Mouse (Mus musculus) left cerebral cortex, adult 2 months (tissue): ENCODE measurements at regions not wholly inside any gene's neighbourhood (a gene's known extent, or its start where the extent isn't known, plus 50 kb on each side); places are given as distances from the start of the nearest gene placed in this dataset.
"Not testable (repeated sequence)": the region's sequence is repeated elsewhere in the genome, so short reads cannot be mapped to it uniquely, and the experiment has no call there.

Source experiments
- DNase-seq, 2 experiments: peaks; one replicate each; pipeline ENCODE4 v3.0.0; 2021 to 2022; ENCODE audit warnings: low spot score in 2 of 2, mixed read lengths in 1 of 2; ENCODE audit errors: extremely low spot score in 1 of 2
- H3K27ac ChIP-seq: fragments of 200-600 bp; 2 replicates; pipeline ENCODE4 v1.8.1; 2022
- H3K4me3 ChIP-seq: fragments of 200-600 bp; 2 replicates; pipeline ENCODE4 v1.8.1; 2022
- CTCF ChIP-seq: fragments of 200-600 bp; IDR thresholded peaks from 2 replicates; pipeline ENCODE4 v1.8.1; 2022; ENCODE audit warnings: antibody characterized with exemption, mild to moderate bottlenecking, moderate library complexity
- intact Hi-C: fragments of 180-260 bp; cut with DNase I; formaldehyde crosslinking; loops from one replicate; pipeline ENCODE4 v1.15.1; 2025

GRCm38 (mm10) chr11:71285193-71285592, 54.7 kb upstream of the Nlrp1b start:
- intact Hi-C loops: loop anchor here (5.0 kb wide), 1 partner anchor 53 kb away; the partner anchor contains the start of gene Nlrp1b
- no peak for DNase-seq
- no peak overlapping the region for H3K27ac ChIP-seq
- no peak overlapping the region for H3K4me3 ChIP-seq
- no peak for TF ChIP-seq CTCF

- not testable (repeated sequence) for DNase-seq, H3K27ac ChIP-seq, H3K4me3 ChIP-seq
- intact Hi-C loops: loop anchor here (5.0 kb wide), 1 partner anchor 56 kb away; the partner anchor contains the start of gene Nlrp1b
These were observed 57.7 kb upstream of the Nlrp1b start for GRCm38 (mm10) chr11:71288243-71288642.

GRCm38 (mm10) chr11:71289490-71289889, 59.0 kb upstream of the Nlrp1b start:
- Histone ChIP-seq H3K4me3 (no peak overlapping the region), H3K27ac (no peak overlapping the region)
- no peak for DNase-seq
- TF ChIP-seq CTCF: no peak
- intact Hi-C loops: loop anchor here (5.0 kb wide), 1 partner anchor 57 kb away; the partner anchor contains the start of gene Nlrp1b

GRCm38 (mm10) chr11:71299479-71299878, 68.9 kb upstream of the Nlrp1b start:
- no peak overlapping the region for H3K27ac ChIP-seq
- no peak for DNase-seq
- H3K4me3 ChIP-seq: no peak overlapping the region
- no peak for TF ChIP-seq CTCF
- intact Hi-C loops: no loop called here

GRCm38 (mm10) chr11:71323439-71323838, 92.9 kb upstream of the Nlrp1b start:
- DNase-seq: no peak
- Histone ChIP-seq H3K27ac (no peak overlapping the region), H3K4me3 (no peak overlapping the region)
- peak; percentile 81 for TF ChIP-seq CTCF
- intact Hi-C loops: loop anchor here (10.0 kb wide), 1 partner anchor 289 kb away; the partner anchor contains the start of gene 6330403K07Rik

- peak; percentile 73 for TF ChIP-seq CTCF
- intact Hi-C loops: loop anchor here (5.0 to 10.0 kb wide), 2 partner anchors 335 to 817 kb away; no protein-coding TSS in a partner anchor
- no peak for DNase-seq
- Histone ChIP-seq H3K27ac (no peak overlapping the region), H3K4me3 (no peak overlapping the region)
These were observed 106.9 kb upstream of the Nlrp1b start for GRCm38 (mm10) chr11:71337428-71337827.

GRCm38 (mm10) chr11:71346024-71346423, 115.5 kb upstream of the Nlrp1b start:
- no peak overlapping the region for H3K27ac ChIP-seq
- peak; percentile 13 to 28 for DNase-seq
- intact Hi-C loops: loop anchor here (1.0 to 5.0 kb wide), 2 partner anchors 406 to 692 kb away; no protein-coding TSS in a partner anchor
- peak; percentile 57 for TF ChIP-seq CTCF
- H3K4me3 ChIP-seq: no peak overlapping the region

- Histone ChIP-seq H3K27ac (no peak overlapping the region), H3K4me3 (no peak overlapping the region)
- intact Hi-C loops: no loop called here
- TF ChIP-seq CTCF: peak; percentile 39
- DNase-seq: no peak
These were observed 126.6 kb upstream of the Nlrp1b start for GRCm38 (mm10) chr11:71357089-71357488.

GRCm38 (mm10) chr11:71360856-71361255, 130.3 kb upstream of the Nlrp1b start:
- Histone ChIP-seq H3K4me3 (no peak overlapping the region), H3K27ac (no peak overlapping the region)
- TF ChIP-seq CTCF: no peak
- no peak for DNase-seq
- intact Hi-C loops: no loop called here

- TF ChIP-seq CTCF: peak; percentile 30
- H3K27ac ChIP-seq: no peak overlapping the region
- intact Hi-C loops: loop anchor here (5.0 kb wide), 1 partner anchor 280 kb away; no protein-coding TSS in a partner anchor
- DNase-seq: no peak
- no peak overlapping the region for H3K4me3 ChIP-seq
These were observed 141.3 kb upstream of the Nlrp1b start for GRCm38 (mm10) chr11:71371871-71372270.

- intact Hi-C loops: no loop called here
- H3K27ac ChIP-seq: no peak overlapping the region
- no peak for DNase-seq
- peak; percentile 27 for TF ChIP-seq CTCF
- no peak overlapping the region for H3K4me3 ChIP-seq
These were observed 144.6 kb upstream of the Nlrp1b start for GRCm38 (mm10) chr11:71375132-71375531.

GRCm38 (mm10) chr11:71388411-71388810, 157.9 kb upstream of the Nlrp1b start:
- Histone ChIP-seq H3K4me3 (no peak overlapping the region), H3K27ac (no peak overlapping the region)
- no peak for DNase-seq
- intact Hi-C loops: no loop called here
- no peak for TF ChIP-seq CTCF

GRCm38 (mm10) chr11:71389659-71390058, 159.1 kb upstream of the Nlrp1b start:
- Histone ChIP-seq H3K27ac (no peak overlapping the region), H3K4me3 (no peak overlapping the region)

More at GRCm38 (mm10) chr11:71389659-71390058, 159.1 kb upstream of the Nlrp1b start:
- intact Hi-C loops: no loop called here
- DNase-seq: peak in 1 of 2 experiments; percentile 18
- TF ChIP-seq CTCF: no peak
